Mouse (Mus musculus): ENCODE measurements around the gene Gm28374. TPM values are rescaled to one million over a fixed set of nuclear protein-coding genes. Genes with fewer than 3 reads are reported as not detected.

Gm28374 gene
- total RNA-seq, 2 experiments from 2014 or later, result not detected

DNA sequence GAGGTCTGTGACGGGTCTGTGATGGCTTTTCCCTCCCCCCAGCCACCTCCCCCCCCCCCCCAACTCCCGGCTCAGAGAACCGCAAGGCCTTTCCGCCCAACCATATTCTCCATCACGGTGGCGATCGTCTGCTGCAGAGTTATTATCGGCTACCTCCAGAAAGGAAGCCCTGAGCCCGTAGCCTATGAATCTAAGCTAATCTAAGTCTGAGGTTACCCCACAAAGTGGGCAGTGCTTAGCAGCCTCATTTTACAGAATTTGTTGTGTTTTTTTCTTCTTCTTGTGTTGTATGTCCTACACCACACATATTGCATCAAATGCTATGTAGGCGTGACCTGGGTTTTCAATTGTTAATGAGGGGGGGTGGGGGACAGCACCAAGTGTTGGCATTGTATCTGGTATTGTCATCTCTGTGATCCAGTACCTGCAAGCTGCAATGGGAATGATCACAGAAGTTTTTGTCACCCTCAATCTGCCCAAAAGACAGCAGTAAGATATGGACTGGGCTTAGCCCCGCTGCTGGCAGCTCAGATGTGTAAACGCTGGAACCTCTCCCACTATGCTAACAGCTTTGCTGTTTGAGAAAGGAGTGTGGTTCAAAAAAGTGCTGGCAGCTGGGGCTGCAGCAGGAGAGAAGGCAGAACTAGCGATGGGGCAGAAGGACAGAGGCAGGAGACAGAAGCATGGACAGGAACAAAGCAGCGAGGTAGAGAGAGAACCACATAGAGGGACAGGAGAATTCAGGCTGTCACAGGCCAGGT lies 51.4 kb downstream of the Gm28374 start:
- 0 out of 2 replicates have a peak, but pooled peaks have one; percentile 40 for ATAC-seq (replicated peaks; ENCODE audit: low FRiP score, poor library complexity, severe bottlenecking)

DNA sequence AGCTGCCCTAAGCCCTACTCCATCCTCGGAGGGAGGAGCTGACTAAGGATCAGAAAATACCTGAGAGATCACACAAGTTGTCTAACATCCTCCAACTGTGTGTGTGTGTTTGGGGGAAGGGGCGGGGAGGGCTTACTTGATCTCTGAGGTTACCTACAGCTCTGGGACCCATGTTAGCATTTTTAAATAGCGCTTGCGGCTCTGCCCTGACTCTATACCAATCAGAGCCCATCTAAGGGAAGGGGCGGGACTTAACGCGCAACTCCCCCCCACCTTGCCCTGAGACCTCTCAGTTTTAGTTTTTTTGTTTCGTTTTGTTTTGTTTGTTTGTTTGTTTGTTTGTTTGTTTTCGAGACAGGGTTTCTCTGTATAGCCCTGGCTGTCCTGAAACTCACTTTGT lies 52.6 kb downstream of the Gm28374 start:
- ATAC-seq (replicated peaks; ENCODE audit: low FRiP score, poor library complexity, severe bottlenecking), result no peak

GRCm38 (mm10) chr19:6028991-6029390 lies 53.1 kb downstream of the Gm28374 start:
- no peak for ATAC-seq (replicated peaks; ENCODE audit: low FRiP score, poor library complexity, severe bottlenecking)

Other genes with a start within 250 kb of the Gm28374 start
- 5.4 and 6.0 TPM in 2 replicates for gene Frmd8, start 207.0 kb downstream of the Gm28374 start, total RNA-seq (2015; ENCODE audit: low replicate concordance)
- 4.2 and 6.8 TPM in 2 replicates for gene Frmd8, start 207.0 kb downstream of the Gm28374 start, total RNA-seq (2017; ENCODE audit: low replicate concordance)
- 14.0 and 14.6 TPM in 2 replicates for gene Slc25a45, start 204.4 kb downstream of the Gm28374 start, total RNA-seq (2015; ENCODE audit: low replicate concordance)
- 10.0 and 11.3 TPM in 2 replicates for gene Slc25a45, start 204.4 kb downstream of the Gm28374 start, total RNA-seq (2017; ENCODE audit: low replicate concordance)
- gene Tigd3, start 188.1 kb downstream of the Gm28374 start, total RNA-seq (2015; ENCODE audit: low replicate concordance), result 0.38 and 1.0 TPM in 2 replicates
- gene Tigd3, start 188.1 kb downstream of the Gm28374 start, total RNA-seq (2017; ENCODE audit: low replicate concordance), result 3.1 and 6.1 TPM in 2 replicates
- gene Dpf2, start 169.2 kb downstream of the Gm28374 start, total RNA-seq (2015; ENCODE audit: low replicate concordance), result 19.4 and 34.3 TPM in 2 replicates
- gene Dpf2, start 169.2 kb downstream of the Gm28374 start, total RNA-seq (2017; ENCODE audit: low replicate concordance), result 58.8 and 71.4 TPM in 2 replicates
- 0.38 and 0.42 TPM in 2 replicates for gene Cdc42ep2, start 157.4 kb downstream of the Gm28374 start, total RNA-seq (2015; ENCODE audit: low replicate concordance)
- gene Cdc42ep2, start 157.4 kb downstream of the Gm28374 start, total RNA-seq (2017; ENCODE audit: low replicate concordance), result 0.42 TPM in 1 of 2 replicates, not detected in the other
- 24.5 and 44.0 TPM in 2 replicates for gene Pola2, start 118.1 kb downstream of the Gm28374 start, total RNA-seq (2015; ENCODE audit: low replicate concordance)
- 30.8 and 38.7 TPM in 2 replicates for gene Pola2, start 118.1 kb downstream of the Gm28374 start, total RNA-seq (2017; ENCODE audit: low replicate concordance)
- not detected in 2 replicates for gene Slc22a20, start 96.1 kb downstream of the Gm28374 start, total RNA-seq (2015; ENCODE audit: low replicate concordance)
- gene Slc22a20, start 96.1 kb downstream of the Gm28374 start, total RNA-seq (2017; ENCODE audit: low replicate concordance), result not detected in 2 replicates
- 18.1 and 23.8 TPM in 2 replicates for gene Capn1, start 66.4 kb downstream of the Gm28374 start, total RNA-seq (2015; ENCODE audit: low replicate concordance)
- gene Capn1, start 66.4 kb downstream of the Gm28374 start, total RNA-seq (2017; ENCODE audit: low replicate concordance), result 34.8 and 43.7 TPM in 2 replicates
- gene Syvn1, start 35.7 kb downstream of the Gm28374 start, total RNA-seq (2015; ENCODE audit: low replicate concordance), result 35.5 and 43.0 TPM in 2 replicates
- 9.9 and 16.0 TPM in 2 replicates for gene Syvn1, start 35.7 kb downstream of the Gm28374 start, total RNA-seq (2017; ENCODE audit: low replicate concordance)
- 10.0 and 15.3 TPM in 2 replicates for gene Mrpl49, start 24.5 kb downstream of the Gm28374 start, total RNA-seq (2015; ENCODE audit: low replicate concordance)
- 8.1 and 10.2 TPM in 2 replicates for gene Mrpl49, start 24.5 kb downstream of the Gm28374 start, total RNA-seq (2017; ENCODE audit: low replicate concordance)
- 503 and 517 TPM in 2 replicates for gene Fau, start 24.4 kb downstream of the Gm28374 start, total RNA-seq (2015; ENCODE audit: low replicate concordance)
- gene Fau, start 24.4 kb downstream of the Gm28374 start, total RNA-seq (2017; ENCODE audit: low replicate concordance), result 317 and 511 TPM in 2 replicates
- gene Znhit2, start 21.1 kb downstream of the Gm28374 start, total RNA-seq (2015; ENCODE audit: low replicate concordance), result 1.3 and 2.7 TPM in 2 replicates
- 2.5 and 6.3 TPM in 2 replicates for gene Znhit2, start 21.1 kb downstream of the Gm28374 start, total RNA-seq (2017; ENCODE audit: low replicate concordance)
- 1.2 and 2.3 TPM in 2 replicates for gene Tm7sf2, start 13.9 kb downstream of the Gm28374 start, total RNA-seq (2015; ENCODE audit: low replicate concordance)
- gene Tm7sf2, start 13.9 kb downstream of the Gm28374 start, total RNA-seq (2017; ENCODE audit: low replicate concordance), result 0.98 and 4.2 TPM in 2 replicates
- 16.3 and 21.3 TPM in 2 replicates for gene Vps51, start 5.0 kb downstream of the Gm28374 start, total RNA-seq (2015; ENCODE audit: low replicate concordance)
- gene Vps51, start 5.0 kb downstream of the Gm28374 start, total RNA-seq (2017; ENCODE audit: low replicate concordance), result 12.3 and 13.4 TPM in 2 replicates
- gene Tmem262, start 2.2 kb downstream of the Gm28374 start, total RNA-seq (2015; ENCODE audit: low replicate concordance), result not detected in 2 replicates
- not detected in 2 replicates for gene Tmem262, start 2.2 kb downstream of the Gm28374 start, total RNA-seq (2017; ENCODE audit: low replicate concordance)
- 0.77 and 3.8 TPM in 2 replicates for gene Zfpl1, start 2.7 kb upstream of the Gm28374 start, total RNA-seq (2015; ENCODE audit: low replicate concordance)
- gene Zfpl1, start 2.7 kb upstream of the Gm28374 start, total RNA-seq (2017; ENCODE audit: low replicate concordance), result 5.0 and 7.8 TPM in 2 replicates
- 10.2 and 21.3 TPM in 2 replicates for gene Cdca5, start 2.7 kb upstream of the Gm28374 start, total RNA-seq (2015; ENCODE audit: low replicate concordance)
- gene Cdca5, start 2.7 kb upstream of the Gm28374 start, total RNA-seq (2017; ENCODE audit: low replicate concordance), result 8.1 and 11.6 TPM in 2 replicates
- gene AC131692.1, start 12.2 kb upstream of the Gm28374 start, total RNA-seq (2015; ENCODE audit: low replicate concordance), result not detected in 2 replicates
- gene AC131692.1, start 12.2 kb upstream of the Gm28374 start, total RNA-seq (2017; ENCODE audit: low replicate concordance), result 2.6 and 3.2 TPM in 2 replicates
- 0.58 and 1.0 TPM in 2 replicates for gene Naaladl1, start 23.5 kb upstream of the Gm28374 start, total RNA-seq (2015; ENCODE audit: low replicate concordance)
- gene Naaladl1, start 23.5 kb upstream of the Gm28374 start, total RNA-seq (2017; ENCODE audit: low replicate concordance), result 0.26 TPM in 1 of 2 replicates, not detected in the other
- 6.3 and 10.2 TPM in 2 replicates for gene Sac3d1, start 36.4 kb upstream of the Gm28374 start, total RNA-seq (2015; ENCODE audit: low replicate concordance)
- 3.7 and 6.1 TPM in 2 replicates for gene Sac3d1, start 36.4 kb upstream of the Gm28374 start, total RNA-seq (2017; ENCODE audit: low replicate concordance)
- 115 and 175 TPM in 2 replicates for gene Snx15, start 46.0 kb upstream of the Gm28374 start, total RNA-seq (2015; ENCODE audit: low replicate concordance)
- gene Snx15, start 46.0 kb upstream of the Gm28374 start, total RNA-seq (2017; ENCODE audit: low replicate concordance), result 111 and 128 TPM in 2 replicates
- not detected in 2 replicates for gene Batf2, start 58.7 kb upstream of the Gm28374 start, total RNA-seq (2015; ENCODE audit: low replicate concordance)
- gene Batf2, start 58.7 kb upstream of the Gm28374 start, total RNA-seq (2017; ENCODE audit: low replicate concordance), result 2.4 TPM in 1 of 2 replicates, not detected in the other
- 3.7 and 11.9 TPM in 2 replicates for gene Arl2, start 59.3 kb upstream of the Gm28374 start, total RNA-seq (2015; ENCODE audit: low replicate concordance)
- 3.7 and 5.3 TPM in 2 replicates for gene Arl2, start 59.3 kb upstream of the Gm28374 start, total RNA-seq (2017; ENCODE audit: low replicate concordance)
- gene Majin, start 102.1 kb upstream of the Gm28374 start, total RNA-seq (2015; ENCODE audit: low replicate concordance), result not detected in 2 replicates
- not detected in 2 replicates for gene Majin, start 102.1 kb upstream of the Gm28374 start, total RNA-seq (2017; ENCODE audit: low replicate concordance)
- not detected in 2 replicates for gene Gpha2, start 144.1 kb upstream of the Gm28374 start, total RNA-seq (2015; ENCODE audit: low replicate concordance)
- not detected in 2 replicates for gene Gpha2, start 144.1 kb upstream of the Gm28374 start, total RNA-seq (2017; ENCODE audit: low replicate concordance)
- 45.5 and 51.0 TPM in 2 replicates for gene Ppp2r5b, start 153.6 kb upstream of the Gm28374 start, total RNA-seq (2015; ENCODE audit: low replicate concordance)
- 117 and 295 TPM in 2 replicates for gene Ppp2r5b, start 153.6 kb upstream of the Gm28374 start, total RNA-seq (2017; ENCODE audit: low replicate concordance)
- 32.4 and 33.4 TPM in 2 replicates for gene Atg2a, start 159.4 kb upstream of the Gm28374 start, total RNA-seq (2015; ENCODE audit: low replicate concordance)
- gene Atg2a, start 159.4 kb upstream of the Gm28374 start, total RNA-seq (2017; ENCODE audit: low replicate concordance), result 32.2 and 39.0 TPM in 2 replicates
- gene Ehd1, start 194.5 kb upstream of the Gm28374 start, total RNA-seq (2015; ENCODE audit: low replicate concordance), result 12.7 and 13.2 TPM in 2 replicates
- 25.8 and 25.9 TPM in 2 replicates for gene Ehd1, start 194.5 kb upstream of the Gm28374 start, total RNA-seq (2017; ENCODE audit: low replicate concordance)
- 0.21 TPM in 1 of 2 replicates, not detected in the other for gene Cdc42bpg, start 224.2 kb upstream of the Gm28374 start, total RNA-seq (2015; ENCODE audit: low replicate concordance)
- 0.17 and 0.70 TPM in 2 replicates for gene Cdc42bpg, start 224.2 kb upstream of the Gm28374 start, total RNA-seq (2017; ENCODE audit: low replicate concordance)

All from erythroblast, adult 5-6 weeks (primary cell).